Mouse (Mus musculus) forebrain, embryonic 14.5 days (tissue): ENCODE measurements at regions not wholly inside any gene's neighbourhood (a gene's known extent, or its start where the extent isn't known, plus 50 kb on each side); places are given as distances from the start of the nearest gene placed in this dataset.

ENCODE experiments used
- ATAC-seq: fragments of 200-750 bp; cut with Nextera tagmentation; 2 replicates; pipeline ENCODE4 v1.8.0; 2017; ENCODE audit warnings: mild to moderate bottlenecking, moderate library complexity
- DNase-seq: peaks from one replicate; pipeline ENCODE4 v3.0.0-alpha.2; 2015; ENCODE audit warnings: low spot score
- H3K27ac ChIP-seq: fragments of 300-500 bp; sonication (generic); 2 replicates; pipeline ENCODE4 v1.5.1; 2014; ENCODE audit warnings: low read depth, mild to moderate bottlenecking, control low read depth, low read length, moderate library complexity
- H3K27me3 ChIP-seq: fragments of 300-500 bp; sonication (generic); replicated peaks from 2 replicates; pipeline ENCODE4 v1.6.1; 2014; ENCODE audit warnings: low read length, control low read depth, mixed read lengths; ENCODE audit not compliant: control insufficient read depth, insufficient read depth
- H3K36me3 ChIP-seq: fragments of 300-500 bp; sonication (generic); 2 replicates; pipeline ENCODE4 v1.6.1; 2014; ENCODE audit warnings: low read length, control low read depth; ENCODE audit not compliant: control insufficient read depth, insufficient read depth
- H3K4me1 ChIP-seq: fragments of 300-500 bp; sonication (generic); 2 replicates; pipeline ENCODE4 v1.6.1; 2014; ENCODE audit warnings: antibody characterized with exemption, low read length, control low read depth; ENCODE audit not compliant: control insufficient read depth, insufficient read depth
- H3K4me2 ChIP-seq: fragments of 300-500 bp; sonication (generic); 2 replicates; pipeline ENCODE4 v1.6.1; 2014; ENCODE audit warnings: mild to moderate bottlenecking, control low read depth, low read length
- H3K4me3 ChIP-seq: fragments of 300-500 bp; sonication (generic); 2 replicates; pipeline ENCODE4 v1.5.1; 2014; ENCODE audit warnings: low read depth, low read length, control low read depth
- H3K9ac ChIP-seq: fragments of 300-500 bp; sonication (generic); 2 replicates; pipeline ENCODE4 v1.6.1; 2014; ENCODE audit warnings: mild to moderate bottlenecking, low read length, control low read depth, moderate library complexity
- H3K9me3 ChIP-seq: fragments of 300-500 bp; sonication (generic); replicated peaks from 2 replicates; pipeline ENCODE4 v1.6.1; 2016; ENCODE audit warnings: low read length, control low read depth, mixed read lengths; ENCODE audit not compliant: control insufficient read depth
- WGBS: fragments of 180-500 bp; shearing (Covaris S2); extraction: QIAGEN DNeasy Blood & Tissue Kit; methylation state at CpG from one replicate; pipeline ENCODE4 v1.1.7; 2014; 5-methylcytosine and 5-hydroxymethylcytosine counted together

DNA sequence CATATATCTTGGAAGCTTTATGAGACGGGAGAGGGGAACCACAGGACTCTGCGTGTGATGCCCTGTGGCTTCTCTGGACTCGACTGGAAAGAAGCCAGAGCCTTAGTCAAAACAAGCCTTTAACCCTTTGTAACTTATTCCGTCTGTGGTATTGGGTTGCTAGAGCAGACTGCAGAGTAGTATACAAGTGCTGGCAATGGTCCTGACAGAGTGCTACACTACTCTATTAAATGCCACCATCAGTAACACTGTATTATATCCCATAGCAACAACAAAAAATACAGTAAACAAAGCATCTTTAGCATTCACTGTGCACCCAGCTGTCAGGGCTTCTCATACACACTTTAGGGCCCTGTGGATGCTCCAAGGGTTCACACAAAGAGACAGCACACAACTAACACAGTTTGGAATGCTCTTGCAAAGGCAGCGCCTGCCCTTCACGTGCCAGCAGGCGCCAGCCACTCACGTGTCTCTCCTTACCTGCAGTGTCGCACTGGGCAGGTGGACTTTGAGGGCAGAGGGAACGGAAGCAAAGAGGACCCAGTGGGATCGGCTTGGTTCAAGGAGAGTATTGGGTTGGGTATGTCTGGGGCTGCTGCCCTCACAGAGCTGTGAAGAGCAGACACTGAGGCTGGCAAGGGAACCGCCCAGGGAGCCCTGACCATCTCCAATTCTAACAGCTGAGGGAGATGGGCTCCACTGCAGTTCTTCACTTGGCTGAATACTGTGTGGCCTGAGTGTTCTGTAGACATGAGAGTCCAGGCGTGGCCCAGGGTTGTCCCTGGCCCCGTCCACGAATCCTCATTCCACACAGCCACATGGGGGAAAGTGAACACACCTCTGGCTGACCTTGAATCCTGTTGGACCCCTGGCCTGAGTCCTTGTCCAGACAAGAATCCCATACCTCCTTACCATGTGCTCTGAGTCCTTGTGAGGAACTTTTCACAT is 130.3 kb upstream of the Zdhhc25 start:
- peak; percentile 58 for ATAC-seq
- Histone ChIP-seq H3K4me2 (no peak overlapping the region), H3K9ac (no peak overlapping the region), H3K36me3 (no peaks in the 10 kb centered on the region), H3K9me3 (no peaks in the 10 kb centered on the region), H3K4me3 (no peak overlapping the region), H3K4me1 (peaks cover 21% of the 10 kb centered on the region), H3K27ac (no peak overlapping the region), H3K27me3 (0 out of 2 replicates have a peak, but pooled peaks cover 2% of the 10 kb centered on the region)
- peak; percentile 82 for DNase-seq
- 61% methylated on average over 15 of the region's 15 CpGs for WGBS

GRCm38 (mm10) chr15:88472351-88473100 is 127.6 kb upstream of the Zdhhc25 start:
- H3K36me3 ChIP-seq, result no peaks in the 10 kb centered on the region
- DNase-seq, result no peak
- no peak overlapping the region for H3K4me2 ChIP-seq
- no peak for ATAC-seq
- WGBS, result 28% methylated on average over 18 of the region's 18 CpGs
- no peak overlapping the region for H3K4me3 ChIP-seq
- H3K27ac ChIP-seq, result no peak overlapping the region
- H3K27me3 ChIP-seq, result 0 out of 2 replicates have a peak, but pooled peaks cover 2% of the 10 kb centered on the region
- H3K4me1 ChIP-seq, result peaks cover 19% of the 10 kb centered on the region
- no peak overlapping the region for H3K9ac ChIP-seq
- no peaks in the 10 kb centered on the region for H3K9me3 ChIP-seq

DNA sequence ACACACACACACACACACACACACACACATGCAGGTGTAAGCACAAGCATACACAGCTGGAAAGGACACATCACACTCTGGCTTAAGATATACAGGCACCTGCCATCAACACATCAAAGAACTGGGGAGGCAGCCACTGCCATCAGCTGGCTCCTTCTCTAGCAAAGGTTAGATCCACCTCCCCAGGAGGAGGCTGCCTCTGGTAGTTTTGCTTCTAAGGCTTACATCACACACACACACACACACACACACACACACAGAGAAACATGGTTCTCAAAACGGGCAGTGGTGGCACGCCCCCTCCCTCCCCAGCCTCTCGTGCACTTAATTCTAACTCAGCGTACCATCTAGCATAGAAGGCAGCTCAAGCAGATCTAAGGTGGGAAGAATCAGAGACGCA is 126.9 kb upstream of the Zdhhc25 start:
- no peak overlapping the region for H3K27ac ChIP-seq
- H3K36me3 ChIP-seq, result no peaks in the 10 kb centered on the region
- WGBS, result 37% methylated on average over 5 of the region's 5 CpGs
- DNase-seq (no peak), ATAC-seq (no peak)
- H3K4me2 ChIP-seq, result no peak overlapping the region
- H3K9ac ChIP-seq, result no peak overlapping the region
- peaks cover 14% of the 10 kb centered on the region for H3K4me1 ChIP-seq
- no peak overlapping the region for H3K4me3 ChIP-seq
- H3K9me3 ChIP-seq, result no peaks in the 10 kb centered on the region
- H3K27me3 ChIP-seq, result 0 out of 2 replicates have a peak, but pooled peaks cover 2% of the 10 kb centered on the region

DNA sequence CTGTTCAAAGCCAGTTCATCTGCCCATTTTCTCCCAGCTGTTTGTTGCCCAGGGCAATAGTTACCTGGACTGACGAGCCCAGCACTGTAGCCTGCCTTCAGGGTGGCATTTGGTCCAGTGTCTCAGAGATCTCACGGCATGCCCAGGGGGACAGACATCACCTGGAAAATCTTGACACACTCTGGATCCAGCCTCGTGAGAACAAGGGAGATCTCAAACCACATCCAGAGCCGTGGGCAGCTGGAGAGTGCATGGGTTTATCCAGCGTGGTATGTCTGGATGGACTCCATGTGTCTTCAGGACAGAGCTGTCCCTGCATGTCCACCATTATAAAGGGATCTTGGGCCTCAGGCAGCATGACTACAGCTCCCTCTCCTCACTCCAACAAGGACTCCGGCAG is 116.6 kb upstream of the Zdhhc25 start:
- Histone ChIP-seq H3K36me3 (no peaks in the 10 kb centered on the region), H3K4me2 (no peak overlapping the region), H3K9me3 (no peaks in the 10 kb centered on the region), H3K4me3 (no peak overlapping the region), H3K27ac (no peak overlapping the region), H3K4me1 (no peaks in the 10 kb centered on the region), H3K9ac (no peak overlapping the region), H3K27me3 (no peaks in the 10 kb centered on the region)
- DNase-seq (no peak), ATAC-seq (no peak)
- WGBS, result 81% methylated on average over 6 of the region's 6 CpGs

DNA sequence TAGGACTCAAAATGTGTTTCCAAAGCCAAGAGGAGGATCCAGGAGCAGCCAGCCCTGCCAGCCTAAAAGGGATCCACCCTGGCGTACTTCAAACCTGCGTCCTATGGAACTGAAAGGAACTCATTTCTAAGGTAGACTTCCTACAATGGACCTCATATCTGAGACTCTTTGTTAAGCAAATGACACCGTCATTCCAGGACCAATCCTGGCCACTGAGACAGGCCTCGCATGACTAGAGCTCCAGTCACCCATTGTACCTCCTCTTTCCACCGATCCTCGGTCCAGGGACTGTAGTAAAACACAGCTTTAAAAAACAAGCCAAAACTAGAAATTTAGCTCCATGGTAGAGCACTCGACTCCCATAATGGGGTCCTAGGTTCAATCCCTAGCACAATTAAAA is 110.4 kb upstream of the Zdhhc25 start:
- Histone ChIP-seq H3K4me2 (no peak overlapping the region), H3K4me1 (no peaks in the 10 kb centered on the region), H3K27ac (no peak overlapping the region), H3K9me3 (no peaks in the 10 kb centered on the region), H3K36me3 (no peaks in the 10 kb centered on the region), H3K9ac (no peak overlapping the region), H3K27me3 (no peaks in the 10 kb centered on the region), H3K4me3 (no peak overlapping the region)
- WGBS, result 85% methylated on average over 7 of the region's 7 CpGs
- no peak for ATAC-seq
- no peak for DNase-seq

GRCm38 (mm10) chr15:88490316-88491090 is 109.6 kb upstream of the Zdhhc25 start:
- H3K9me3 ChIP-seq, result no peaks in the 10 kb centered on the region
- H3K4me3 ChIP-seq, result no peak overlapping the region
- no peaks in the 10 kb centered on the region for H3K36me3 ChIP-seq
- no peaks in the 10 kb centered on the region for H3K27me3 ChIP-seq
- H3K9ac ChIP-seq, result no peak overlapping the region
- H3K4me1 ChIP-seq, result no peaks in the 10 kb centered on the region
- WGBS, result 41% methylated on average over 12 of the region's 12 CpGs
- no peak overlapping the region for H3K4me2 ChIP-seq
- ATAC-seq, result no peak
- H3K27ac ChIP-seq, result no peak overlapping the region
- DNase-seq, result no peak

DNA sequence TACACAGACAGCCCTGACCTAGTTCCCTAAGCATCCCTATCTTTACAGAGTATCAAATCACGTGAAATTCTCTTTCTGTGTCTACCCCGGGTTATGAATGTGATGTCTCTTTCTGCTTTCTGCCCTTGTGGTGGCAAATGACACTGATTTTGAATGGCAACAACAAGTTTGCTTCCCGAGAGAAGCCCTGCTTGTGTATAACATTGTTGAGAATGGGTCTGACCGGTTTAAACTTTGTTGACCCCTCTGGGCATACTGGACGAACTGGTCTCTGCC is 109.1 kb upstream of the Zdhhc25 start:
- Histone ChIP-seq H3K27ac (no peak overlapping the region), H3K9ac (no peak overlapping the region), H3K27me3 (no peaks in the 10 kb centered on the region), H3K9me3 (no peaks in the 10 kb centered on the region), H3K4me2 (no peak overlapping the region), H3K36me3 (no peaks in the 10 kb centered on the region), H3K4me3 (no peak overlapping the region), H3K4me1 (no peaks in the 10 kb centered on the region)
- no peak for DNase-seq
- ATAC-seq, result no peak
- 63% methylated on average over 5 of the region's 5 CpGs for WGBS

- Histone ChIP-seq H3K9ac (no peak overlapping the region), H3K9me3 (no peaks in the 10 kb centered on the region), H3K4me1 (no peaks in the 10 kb centered on the region), H3K4me2 (no peak overlapping the region), H3K36me3 (no peaks in the 10 kb centered on the region), H3K27me3 (no peaks in the 10 kb centered on the region), H3K27ac (no peak overlapping the region), H3K4me3 (no peak overlapping the region)
- ATAC-seq (no peak), DNase-seq (peak; percentile 36)
- 79% methylated on average over 7 of the region's 7 CpGs for WGBS
These were observed 102.1 kb upstream of the Zdhhc25 start for GRCm38 (mm10) chr15:88497957-88498356.
